Mouse (Mus musculus) thymus, adult 2 months (tissue): ENCODE measurements around the gene Cntnap1.

ENCODE experiments used
- CTCF ChIP-seq: fragments of 200-500 bp; IDR thresholded peaks from 2 replicates; pipeline ENCODE4 v1.5.1; 2012; ENCODE audit warnings: mild to moderate bottlenecking, control low read depth, low read length, moderate library complexity, borderline replicate concordance; ENCODE audit not compliant: control insufficient read depth, poor library complexity, insufficient read depth; ENCODE audit errors: extremely low read depth
- POLR2A ChIP-seq: fragments of 200-500 bp; IDR thresholded peaks from 2 replicates; pipeline ENCODE4 v1.6.1; 2012; ENCODE audit warnings: mild to moderate bottlenecking, low read length, control low read depth, moderate library complexity; ENCODE audit not compliant: control insufficient read depth, poor library complexity, insufficient read depth; ENCODE audit errors: extremely low read depth

DNA sequence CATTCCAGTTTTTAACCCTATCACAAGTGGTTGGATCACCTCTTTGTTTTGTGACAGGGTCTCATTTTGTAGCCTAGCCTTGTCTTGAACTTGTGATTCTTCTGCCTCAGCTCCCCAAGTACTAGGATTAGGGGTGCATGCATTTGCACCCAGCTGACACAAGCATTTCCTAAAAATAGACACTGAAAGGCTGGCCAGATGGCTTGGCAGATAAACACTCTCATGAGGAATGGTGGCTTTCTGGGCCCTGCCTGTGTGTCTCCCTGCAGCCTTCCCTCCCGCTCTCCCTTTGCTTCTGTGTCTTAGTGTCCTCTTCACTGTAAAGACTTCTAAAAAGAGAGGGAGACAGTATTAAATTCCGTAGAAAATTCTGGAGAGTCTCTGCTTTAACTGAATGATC lies 39.1 kb upstream of the Cntnap1 start:
- no peak for TF ChIP-seq POLR2A
- TF ChIP-seq CTCF: no peak
